Mouse (Mus musculus) heart, embryonic 11.5 days (tissue): ENCODE results near the gene Abcc6. TPM values are rescaled to one million over a fixed set of nuclear protein-coding genes. Genes with fewer than 3 reads are reported as not detected.

Source experiments
- ATAC-seq: fragments of 200-750 bp; cut with Nextera tagmentation; replicated peaks from 2 replicates; pipeline ENCODE4 v1.8.0; 2017; ENCODE audit warnings: moderate library complexity; ENCODE audit not compliant: insufficient number of reproducible peaks, low FRiP score, low TSS enrichment
- H3K27ac ChIP-seq: fragments of 300-500 bp; sonication (generic); 2 replicates; pipeline ENCODE4 v1.5.1; 2014; ENCODE audit warnings: mild to moderate bottlenecking, low read depth, low read length
- H3K27me3 ChIP-seq: fragments of 300-500 bp; sonication (generic); 2 replicates; pipeline ENCODE4 v1.6.1; 2014; ENCODE audit warnings: mild to moderate bottlenecking, low read length, mixed read lengths; ENCODE audit not compliant: control insufficient read depth, insufficient read depth
- H3K36me3 ChIP-seq: fragments of 300-500 bp; sonication (generic); 2 replicates; pipeline ENCODE4 v1.6.1; 2014; ENCODE audit warnings: mild to moderate bottlenecking, low read length, moderate library complexity, mixed read lengths; ENCODE audit not compliant: control insufficient read depth, insufficient read depth
- H3K4me1 ChIP-seq: fragments of 300-500 bp; sonication (generic); 2 replicates; pipeline ENCODE4 v1.6.1; 2014; ENCODE audit warnings: low read length; ENCODE audit not compliant: control insufficient read depth, insufficient read depth
- H3K4me2 ChIP-seq: fragments of 300-500 bp; sonication (generic); 2 replicates; pipeline ENCODE4 v1.6.1; 2014; ENCODE audit warnings: mild to moderate bottlenecking, moderate library complexity
- H3K4me3 ChIP-seq: fragments of 300-500 bp; sonication (generic); 2 replicates; pipeline ENCODE4 v1.5.1; 2014; ENCODE audit warnings: low read depth, low read length
- H3K9ac ChIP-seq: fragments of 300-500 bp; sonication (generic); 2 replicates; pipeline ENCODE4 v1.6.1; 2014; ENCODE audit warnings: mild to moderate bottlenecking, low read depth, low read length, moderate library complexity
- H3K9me3 ChIP-seq: fragments of 300-500 bp; sonication (generic); replicated peaks from 2 replicates; pipeline ENCODE4 v1.6.1; 2016; ENCODE audit warnings: low read length; ENCODE audit not compliant: control insufficient read depth
- WGBS: fragments of 180-500 bp; shearing (Covaris S2); extraction: QIAGEN DNeasy Blood & Tissue Kit; methylation state at CpG from one replicate; pipeline ENCODE4 v1.1.7; 2014; ENCODE audit not compliant: insufficient replicate concordance; 5-methylcytosine and 5-hydroxymethylcytosine counted together
- polyA plus RNA-seq: library from polyadenylated mRNA; unstranded; fragments of >200 nt; fragmentation: Nextera tagmentation; extraction: Ambion mirVana; gene quantifications from 2 replicates; pipeline ENCODE4 v1.2.1, GENCODE M21; 2014

The Abcc6 gene
- polyA plus RNA-seq, 1 experiment from 2014 or later = 0.04 TPM

DNA sequence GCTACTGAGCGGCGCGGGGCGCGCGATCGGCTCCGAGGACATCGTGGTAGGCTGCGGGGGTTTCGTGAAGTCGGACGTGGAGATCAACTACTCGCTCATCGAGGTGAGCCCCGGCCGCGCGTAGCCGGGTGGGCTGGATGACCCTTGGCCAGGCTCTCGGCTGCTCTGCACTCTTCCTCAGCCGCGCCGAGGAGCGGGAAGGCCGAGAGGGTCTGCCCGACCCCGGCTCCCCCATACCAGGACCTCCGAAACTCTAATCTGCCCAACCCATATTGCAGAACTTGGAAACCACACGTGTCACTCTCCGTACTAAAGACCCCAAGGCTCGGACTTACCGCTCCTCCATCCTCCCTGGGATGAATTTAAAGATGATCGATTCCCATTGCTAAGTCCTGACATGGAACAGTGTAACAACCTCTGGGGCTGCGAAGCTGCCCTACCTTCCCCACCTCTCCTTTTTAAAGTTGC lies 3.8 kb upstream of the Abcc6 start:
- Histone ChIP-seq H3K36me3 (no peaks in the 10 kb centered on the region), H3K9ac (peak overlapping the region; percentile 83), H3K27me3 (0 out of 2 replicates have a peak, but pooled peaks cover 3% of the 10 kb centered on the region), H3K9me3 (no peaks in the 10 kb centered on the region), H3K27ac (no peak overlapping the region), H3K4me2 (peak overlapping the region; percentile 95), H3K4me3 (peak overlapping the region; percentile 80), H3K4me1 (peaks cover 9% of the 10 kb centered on the region)
- ATAC-seq = peak; percentile 44; the same call in 1 of the 2 replicates
- under 1% methylated on average over 35 of the region's 35 CpGs for WGBS

DNA sequence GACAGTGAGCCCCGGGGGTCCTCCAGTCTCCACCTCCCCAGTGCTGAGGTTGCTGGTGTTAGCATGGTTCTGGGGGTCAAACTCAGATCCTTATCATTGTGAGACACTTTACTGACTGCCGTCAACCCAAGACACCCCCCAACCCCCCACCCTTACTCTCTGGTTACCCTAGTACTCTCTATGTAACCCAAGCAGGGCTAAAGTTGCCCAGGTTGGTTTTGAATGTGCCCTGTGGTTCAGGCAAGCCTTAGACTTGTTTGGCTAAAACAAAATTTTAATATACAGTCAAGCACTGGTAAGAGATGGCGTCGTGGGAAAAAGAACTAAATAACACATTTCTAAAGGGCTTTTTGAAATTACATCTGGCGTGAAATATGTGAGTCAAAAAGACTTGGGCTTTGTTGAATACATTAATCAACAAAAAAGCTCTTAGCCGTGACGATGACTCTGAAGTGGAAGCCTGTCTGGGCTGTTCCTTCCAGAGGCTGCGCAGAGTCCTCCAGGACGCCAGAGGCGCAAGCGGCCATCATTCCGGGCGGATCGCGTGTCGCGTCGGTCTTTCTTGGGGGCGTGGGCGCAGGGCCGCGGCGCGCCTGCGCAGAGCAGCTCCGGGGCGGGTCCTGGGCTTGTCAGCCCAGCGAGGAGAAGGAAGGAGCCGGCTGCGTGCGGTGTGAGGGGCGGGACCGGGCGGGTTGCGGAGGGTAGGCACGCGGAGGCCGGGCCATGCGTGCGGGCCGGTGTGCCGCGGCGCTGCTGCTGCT lies 3.2 kb upstream of the Abcc6 start, which contains the start of gene Nomo1:
Gene Nomo1, plus strand, starts transcription at position 590 of the 761 bp plus-strand sequence.
- H3K36me3 ChIP-seq = no peaks in the 10 kb centered on the region
- peak; percentile 90 for ATAC-seq
- WGBS = 6% methylated on average over 43 of the region's 44 CpGs

DNA sequence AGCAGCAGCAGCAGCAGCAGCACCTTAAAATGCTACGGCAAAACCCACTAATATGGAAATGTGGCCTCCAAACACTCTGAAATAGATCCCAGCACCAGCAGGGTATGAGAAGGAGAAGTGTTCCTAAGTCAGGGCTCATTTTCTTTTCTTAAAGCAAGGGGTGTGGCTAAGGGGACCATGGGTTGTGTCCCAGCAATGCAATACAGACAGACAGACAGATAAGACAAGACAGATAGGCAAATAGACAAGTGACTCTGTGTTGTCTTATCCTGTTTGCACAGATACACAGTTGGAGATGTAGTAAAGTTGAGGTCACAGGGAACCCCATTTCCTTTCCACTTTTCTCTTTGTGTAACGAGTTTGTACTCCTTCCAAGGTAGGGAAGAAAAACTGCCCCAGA lies 973 bp upstream of the Abcc6 start:
- Histone ChIP-seq H3K27me3 (0 out of 2 replicates have a peak, but pooled peaks cover 3% of the 10 kb centered on the region), H3K4me2 (no peak overlapping the region), H3K4me1 (peaks cover 9% of the 10 kb centered on the region), H3K36me3 (no peaks in the 10 kb centered on the region), H3K9ac (no peak overlapping the region), H3K4me3 (no peak overlapping the region), H3K27ac (no peak overlapping the region), H3K9me3 (no peaks in the 10 kb centered on the region)
- WGBS = 61% methylated on average over 2 of the region's 2 CpGs
- no peak for ATAC-seq

More for the DNA sequence above, 3.2 kb upstream of the Abcc6 start, which contains the start of gene Nomo1:
- H3K27ac ChIP-seq = no peak within 1 kb of the TSS
- H3K4me2 ChIP-seq = peak within 1 kb of the TSS; percentile 95
- no peaks in the 10 kb centered on the region for H3K9me3 ChIP-seq
- H3K4me3 ChIP-seq = peak within 1 kb of the TSS; percentile 80
- 0 out of 2 replicates have a peak, but pooled peaks cover 3% of the 10 kb centered on the region for H3K27me3 ChIP-seq
- peaks cover 9% of the 10 kb centered on the region for H3K4me1 ChIP-seq
- H3K9ac ChIP-seq = peak within 1 kb of the TSS; percentile 83

DNA sequence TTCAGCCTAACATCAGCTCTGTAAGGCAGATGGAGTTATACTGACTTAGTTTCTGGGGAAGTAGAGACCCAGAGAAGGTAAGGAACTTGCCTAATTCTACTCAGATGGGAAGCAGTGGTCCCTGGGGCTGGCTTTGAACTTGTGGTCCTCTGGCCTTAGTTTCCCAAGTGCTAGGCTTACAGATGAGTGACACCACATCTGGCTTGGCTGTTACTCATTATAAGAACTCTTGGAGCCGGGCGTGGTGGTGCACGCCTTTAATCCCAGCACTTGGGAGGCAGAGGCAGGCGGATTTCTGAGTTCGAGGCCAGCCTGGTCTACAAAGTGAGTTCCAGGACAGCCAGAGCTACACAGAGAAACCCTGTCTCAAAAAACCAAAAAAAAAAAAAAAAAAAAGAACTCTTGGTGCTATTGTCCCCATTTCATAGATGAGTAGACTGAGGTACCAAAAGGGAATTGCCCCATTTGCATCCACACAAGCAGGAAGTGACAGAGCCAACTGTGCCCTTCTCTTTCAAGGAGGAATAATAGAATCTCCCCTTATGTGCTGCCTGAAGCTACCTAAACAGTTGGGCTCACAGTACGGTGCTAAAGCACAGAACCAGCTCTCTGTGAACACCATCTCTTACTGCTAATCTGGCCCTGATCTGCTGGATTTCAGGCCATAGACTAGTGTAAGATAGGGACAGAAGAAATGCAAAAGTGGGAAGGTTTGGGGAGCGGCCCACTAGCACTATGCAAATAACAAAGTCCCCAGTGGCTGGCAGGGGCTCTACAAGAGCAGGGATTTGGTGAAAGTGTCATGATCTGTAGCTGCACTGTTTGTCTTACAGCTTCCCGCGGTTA lies 580 bp downstream of the Abcc6 start:
- WGBS = 56% methylated on average over 8 of the region's 9 CpGs
- Histone ChIP-seq H3K36me3 (no peaks in the 10 kb centered on the region), H3K27ac (no peak overlapping the region), H3K4me3 (no peak overlapping the region), H3K27me3 (0 out of 2 replicates have a peak, but pooled peaks cover 3% of the 10 kb centered on the region), H3K9ac (peak overlapping the region; percentile 49; the same call in 1 of the 2 replicates), H3K9me3 (no peaks in the 10 kb centered on the region), H3K4me2 (peak overlapping the region; percentile 52), H3K4me1 (peaks cover 3% of the 10 kb centered on the region)
- ATAC-seq = no peak

DNA sequence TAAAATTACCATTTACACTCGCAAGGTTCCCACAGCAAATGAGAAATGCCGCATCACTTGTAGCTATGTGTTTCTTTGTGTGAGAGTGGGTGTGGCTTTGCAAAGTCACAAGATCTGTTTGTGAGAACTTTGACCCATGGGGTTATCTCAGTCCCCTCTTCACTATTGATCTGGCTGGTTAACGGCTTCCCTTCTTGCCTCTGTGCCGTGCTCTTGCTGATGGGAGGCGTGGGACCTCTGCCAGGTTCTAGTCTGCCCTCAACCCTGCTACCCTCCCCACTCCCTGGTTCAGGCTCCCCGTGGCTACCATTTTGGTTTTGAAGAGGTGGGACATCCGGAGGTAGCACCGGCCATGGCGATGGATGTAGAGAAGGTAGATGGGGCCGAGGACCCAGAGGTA lies 1.4 kb downstream of the Abcc6 start:
- H3K4me2 ChIP-seq = no peak overlapping the region
- 81% methylated on average over 10 of the region's 10 CpGs for WGBS
- H3K4me1 ChIP-seq = no peaks in the 10 kb centered on the region

DNA sequence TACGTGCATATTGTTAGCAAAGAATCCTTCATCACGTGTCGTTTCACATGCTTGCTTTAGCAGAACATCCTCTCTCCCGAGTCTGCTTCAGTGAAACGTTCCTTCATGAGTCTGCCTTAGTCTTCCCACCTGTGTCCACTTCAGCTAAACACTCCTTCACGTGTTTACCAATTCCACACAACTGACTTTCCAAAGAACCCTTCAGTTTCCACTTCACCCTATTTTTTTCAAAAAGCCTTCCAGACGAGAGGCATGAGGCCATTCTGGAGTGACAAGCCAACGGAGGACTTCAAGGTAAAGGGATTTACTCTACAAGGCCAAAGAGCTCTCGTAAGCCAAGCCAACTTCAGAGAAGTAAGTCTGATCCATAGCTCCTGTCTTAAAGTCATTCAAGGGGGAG lies 4.7 kb downstream of the Abcc6 start:
- H3K4me1 ChIP-seq = no peaks in the 10 kb centered on the region
- no peak overlapping the region for H3K9ac ChIP-seq
- no peaks in the 10 kb centered on the region for H3K9me3 ChIP-seq
- no peaks in the 10 kb centered on the region for H3K36me3 ChIP-seq
- H3K4me2 ChIP-seq = no peak overlapping the region
- H3K27ac ChIP-seq = no peak overlapping the region
- WGBS = 73% methylated on average over 9 of the region's 9 CpGs
- ATAC-seq = no peak
- 0 out of 2 replicates have a peak, but pooled peaks cover 3% of the 10 kb centered on the region for H3K27me3 ChIP-seq
- no peak overlapping the region for H3K4me3 ChIP-seq

More for the DNA sequence above, 1.4 kb downstream of the Abcc6 start:
- H3K27ac ChIP-seq = no peak overlapping the region
- 0 out of 2 replicates have a peak, but pooled peaks cover 3% of the 10 kb centered on the region for H3K27me3 ChIP-seq
- no peak overlapping the region for H3K4me3 ChIP-seq
- H3K9ac ChIP-seq = no peak overlapping the region
- no peaks in the 10 kb centered on the region for H3K9me3 ChIP-seq
- no peaks in the 10 kb centered on the region for H3K36me3 ChIP-seq
- no peak for ATAC-seq

DNA sequence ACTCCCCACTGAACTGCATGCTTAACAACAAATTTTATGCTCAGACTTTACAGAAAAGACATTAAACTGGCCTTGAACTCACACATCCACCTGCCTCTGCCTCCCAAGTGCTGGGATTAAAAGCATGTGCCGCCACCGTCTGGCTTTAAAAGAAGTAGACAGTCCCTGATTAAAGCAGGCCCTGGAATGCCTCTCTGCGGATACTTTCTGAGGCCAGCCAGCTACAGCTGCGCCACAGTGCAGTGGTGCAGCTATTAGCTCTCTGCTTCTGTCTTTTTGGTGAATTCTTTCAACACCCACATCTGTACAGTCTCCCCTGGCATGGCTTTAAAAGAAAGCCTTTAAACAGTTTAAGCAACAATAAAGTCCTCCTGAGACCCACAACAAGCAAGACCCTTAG lies 8.2 kb downstream of the Abcc6 start:
- Histone ChIP-seq H3K9ac (no peak overlapping the region), H3K9me3 (no peaks in the 10 kb centered on the region), H3K4me2 (no peak overlapping the region), H3K4me1 (0 out of 2 replicates have a peak, but pooled peaks cover 5% of the 10 kb centered on the region), H3K27me3 (no peaks in the 10 kb centered on the region), H3K36me3 (no peaks in the 10 kb centered on the region), H3K27ac (no peak overlapping the region), H3K4me3 (no peak overlapping the region)
- WGBS = 23% methylated on average over 4 of the region's 4 CpGs
- no peak for ATAC-seq

DNA sequence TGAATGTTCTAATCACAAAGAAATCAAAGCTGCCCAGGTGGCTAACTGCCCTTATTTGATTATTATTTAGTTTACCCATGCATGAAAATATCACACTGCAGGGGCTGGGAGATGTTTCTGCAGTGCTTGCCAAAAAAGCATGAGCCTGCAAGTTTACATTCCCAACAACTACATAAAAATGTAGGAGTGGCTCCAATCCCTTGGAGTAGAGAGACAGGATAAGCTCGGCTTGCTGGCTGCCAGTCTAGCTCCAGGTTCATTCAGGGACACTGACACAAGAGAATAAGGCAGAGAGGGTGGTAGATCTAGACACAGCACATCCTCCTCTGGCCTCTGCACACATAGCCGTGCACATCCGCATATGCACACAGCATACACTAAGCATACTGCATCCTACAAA lies 10.5 kb downstream of the Abcc6 start:
- Histone ChIP-seq H3K36me3 (no peaks in the 10 kb centered on the region), H3K9me3 (no peaks in the 10 kb centered on the region), H3K4me2 (no peak overlapping the region), H3K27ac (no peak overlapping the region), H3K4me3 (no peak overlapping the region), H3K4me1 (0 out of 2 replicates have a peak, but pooled peaks cover 5% of the 10 kb centered on the region), H3K27me3 (no peaks in the 10 kb centered on the region), H3K9ac (no peak overlapping the region)
- 62% methylated on average over 3 of the region's 3 CpGs for WGBS
- ATAC-seq = no peak
